Mouse (Mus musculus) adipocyte (in vitro differentiated cells): ENCODE results near the gene Cacnb2.
A peak's percentile ranks its signal among the peaks of the same experiment; 100 is the strongest.

Source experiments
- DNase-seq: peaks from one replicate; pipeline ENCODE4 v3.0.0-alpha.2; 2016; ENCODE audit warnings: low spot score

The Cacnb2 gene

GRCm38 (mm10) chr2:14774857-14775495, 172.1 kb downstream of the Cacnb2 start:
- DNase-seq = no peak

- DNase-seq = no peak
Measured at GRCm38 (mm10) chr2:14787983-14788382, 185.1 kb downstream of the Cacnb2 start.

- DNase-seq = no peak
Measured at GRCm38 (mm10) chr2:14801446-14802046, 198.7 kb downstream of the Cacnb2 start.

GRCm38 (mm10) chr2:14807650-14808347, 204.9 kb downstream of the Cacnb2 start:
- peak; percentile 10 for DNase-seq

GRCm38 (mm10) chr2:14814977-14815376, 212.1 kb downstream of the Cacnb2 start:
- DNase-seq = no peak

- no peak for DNase-seq
Measured at GRCm38 (mm10) chr2:14818651-14819050, 215.8 kb downstream of the Cacnb2 start.

- no peak for DNase-seq
Measured at GRCm38 (mm10) chr2:14820946-14821345, 218.1 kb downstream of the Cacnb2 start.

- DNase-seq = peak; percentile 16
Measured at GRCm38 (mm10) chr2:14823105-14823504, 220.2 kb downstream of the Cacnb2 start.

GRCm38 (mm10) chr2:14823816-14824348, 221.0 kb downstream of the Cacnb2 start:
- DNase-seq = no peak

GRCm38 (mm10) chr2:14825146-14825545, 222.3 kb downstream of the Cacnb2 start:
- no peak for DNase-seq

- DNase-seq = no peak
Measured at GRCm38 (mm10) chr2:14829451-14829850, 226.6 kb downstream of the Cacnb2 start.

GRCm38 (mm10) chr2:14831308-14831707, 228.4 kb downstream of the Cacnb2 start:
- no peak for DNase-seq

GRCm38 (mm10) chr2:14834700-14835317, 231.9 kb downstream of the Cacnb2 start:
- no peak for DNase-seq

- no peak for DNase-seq
Measured at GRCm38 (mm10) chr2:14841272-14841671, 238.4 kb downstream of the Cacnb2 start.

GRCm38 (mm10) chr2:14846727-14847126, 243.8 kb downstream of the Cacnb2 start:
- DNase-seq = no peak

GRCm38 (mm10) chr2:14847188-14847587, 244.3 kb downstream of the Cacnb2 start:
- no peak for DNase-seq

- DNase-seq = no peak
Measured at GRCm38 (mm10) chr2:14850831-14851230, 247.9 kb downstream of the Cacnb2 start.

GRCm38 (mm10) chr2:14851383-14851782, 248.5 kb downstream of the Cacnb2 start:
- peak; percentile 79 for DNase-seq

GRCm38 (mm10) chr2:14854054-14854453, 251.2 kb downstream of the Cacnb2 start:
- DNase-seq = no peak

- no peak for DNase-seq
Measured at GRCm38 (mm10) chr2:14858301-14858700, 255.4 kb downstream of the Cacnb2 start.

GRCm38 (mm10) chr2:14860350-14860749, 257.5 kb downstream of the Cacnb2 start:
- DNase-seq = no peak

- DNase-seq = no peak
Measured at GRCm38 (mm10) chr2:14861613-14862012, 258.7 kb downstream of the Cacnb2 start.

GRCm38 (mm10) chr2:14862981-14863380, 260.1 kb downstream of the Cacnb2 start:
- no peak for DNase-seq
